Mouse (Mus musculus): ENCODE data around the gene Timp3.

DNA sequence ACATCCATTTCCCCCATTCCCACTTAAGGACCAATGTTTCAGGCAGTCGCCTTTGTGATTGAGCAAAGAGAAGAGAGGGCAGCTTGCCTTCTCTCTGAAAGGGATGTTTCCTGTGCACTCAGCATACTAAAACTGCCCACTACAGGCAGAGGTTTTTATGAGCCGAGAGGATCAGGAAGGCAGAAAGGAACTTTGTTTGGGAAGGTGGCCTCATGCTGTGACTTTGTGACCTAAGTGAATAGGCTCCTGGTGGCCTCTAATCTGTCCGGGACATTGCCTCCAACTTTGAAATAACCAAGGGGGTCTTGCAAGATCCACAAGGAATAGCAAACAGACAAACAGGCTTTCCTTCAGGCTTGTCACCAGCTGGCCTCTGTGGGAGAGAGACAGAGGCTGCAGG lies 19.4 kb downstream of the Timp3 start:
- TF ChIP-seq POLR2A (IDR thresholded peaks at IDR 0.05; ENCODE audit: insufficient read depth, low read length) (no peak), CTCF (IDR thresholded peaks at IDR 0.05; ENCODE audit: low read depth, low read length) (no peak), EP300 (IDR thresholded peaks at IDR 0.05; ENCODE audit: insufficient read depth, low read depth, low read length) (no peak)

All from ES-Bruce4 (cell line).